Mouse (Mus musculus) megakaryocyte, embryonic 14.5 days (primary cell): ENCODE data around the gene Art4.

Experiments
- FLI1 ChIP-seq: IDR thresholded peaks from 2 replicates; pipeline ENCODE4 v1.6.1; 2012; ENCODE audit warnings: low read length, inconsistent platforms, mixed read lengths
- GATA1 ChIP-seq: IDR thresholded peaks from 3 replicates; pipeline ENCODE4 v1.6.1; 2012; ENCODE audit warnings: mixed read lengths, low read length, inconsistent platforms, borderline replicate concordance

- TF ChIP-seq GATA1 (no peak), FLI1 (no peak)
Measured at GRCm38 (mm10) chr6:136892002-136892401, 34.5 kb upstream of the Art4 start.
